Mouse (Mus musculus) adrenal gland (tissue): Measurements from ENCODE around the gene Tmem37.

ENCODE experiments used
- intact Hi-C: fragments of 180-260 bp; cut with DNase I; formaldehyde crosslinking; loops from one replicate; pipeline ENCODE4 v1.15.1; 2025

Gene Tmem37

DNA sequence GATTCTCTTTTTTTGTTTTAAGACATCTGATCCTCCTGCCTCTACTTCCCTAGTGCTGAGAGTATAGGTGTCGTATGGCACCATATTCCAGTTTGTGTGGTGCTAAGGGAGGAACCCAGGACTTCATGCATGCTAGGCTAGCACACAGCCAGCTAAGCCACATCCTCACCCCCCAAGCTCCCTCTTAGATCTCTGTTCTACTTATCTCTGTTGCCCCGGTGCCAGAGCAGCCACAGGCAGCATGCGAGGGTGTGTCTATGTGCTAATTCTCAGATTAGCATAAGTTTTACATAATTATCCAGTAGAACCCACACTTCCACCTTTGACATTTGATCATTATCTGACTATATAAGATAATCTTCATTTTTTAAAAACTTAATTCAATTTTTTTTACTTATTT lies 21.0 kb upstream of the Tmem37 start:
- intact Hi-C loops, result no loop called here

DNA sequence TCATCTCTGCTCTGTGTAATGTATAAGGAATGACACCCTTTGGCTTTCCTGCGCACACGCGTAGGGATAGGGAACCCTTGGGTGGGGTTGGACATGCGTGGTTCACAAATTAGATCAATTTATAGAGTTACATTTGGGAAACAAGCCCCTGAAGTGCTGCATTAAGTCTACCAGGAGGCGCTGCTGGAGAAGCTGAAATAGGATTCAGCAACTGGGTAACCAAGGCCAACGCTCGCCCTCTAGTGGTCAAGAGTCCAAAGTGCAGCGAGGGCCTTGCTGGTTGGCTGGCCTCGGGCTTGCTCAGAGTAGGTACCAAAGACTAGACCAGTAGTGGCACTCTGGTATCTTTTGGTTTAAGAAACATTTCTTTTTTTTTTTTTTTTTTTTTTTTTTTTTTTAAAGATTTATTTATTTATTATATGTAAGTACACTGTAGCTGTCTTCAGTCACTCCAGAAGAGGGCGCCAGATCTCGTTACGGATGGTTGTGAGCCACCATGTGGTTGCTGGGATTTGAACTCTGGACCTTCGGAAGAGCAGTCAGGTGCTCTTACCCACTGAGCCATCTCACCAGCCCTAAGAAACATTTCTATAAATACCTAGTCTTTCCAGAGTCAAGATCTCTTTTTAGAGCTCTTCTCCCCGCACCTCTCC lies 19.7 kb upstream of the Tmem37 start:
- intact Hi-C loops, result loop anchor here (1.0 kb wide), 1 partner anchor 60 kb away; no protein-coding TSS in a partner anchor

DNA sequence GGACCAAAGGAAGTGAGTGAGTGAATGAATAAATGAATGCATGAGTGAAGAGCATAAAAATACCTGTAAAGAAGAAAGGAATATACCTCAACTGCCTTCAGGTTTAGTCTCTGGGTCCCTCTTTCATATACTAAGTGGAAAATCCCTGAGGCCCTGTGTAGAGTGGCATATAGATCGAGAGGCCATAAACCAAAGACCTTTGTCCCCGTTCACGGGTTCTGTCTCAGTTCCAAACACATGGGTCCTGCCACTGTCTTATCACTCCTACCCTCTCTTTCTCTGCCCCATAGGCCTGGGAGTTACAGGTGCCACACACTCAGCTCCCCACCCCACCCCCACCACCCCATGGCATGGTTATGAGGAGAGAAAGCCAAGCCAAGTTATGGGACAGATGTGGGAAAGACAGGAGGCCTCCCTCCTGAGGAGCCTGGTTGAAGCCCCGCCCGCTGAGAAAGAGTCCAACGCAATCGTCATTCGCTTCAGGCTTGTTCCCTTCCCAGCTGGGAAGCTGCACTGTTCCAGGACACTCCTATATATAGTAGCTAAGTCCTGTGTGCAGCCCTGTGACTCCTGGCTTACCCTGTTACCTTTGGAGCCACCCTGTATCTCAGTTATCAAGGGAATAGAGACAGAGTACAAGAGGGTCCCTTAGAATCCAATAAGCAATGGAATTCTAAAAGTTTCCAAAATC lies 17.2 kb upstream of the Tmem37 start:
- intact Hi-C loops, result no loop called here

DNA sequence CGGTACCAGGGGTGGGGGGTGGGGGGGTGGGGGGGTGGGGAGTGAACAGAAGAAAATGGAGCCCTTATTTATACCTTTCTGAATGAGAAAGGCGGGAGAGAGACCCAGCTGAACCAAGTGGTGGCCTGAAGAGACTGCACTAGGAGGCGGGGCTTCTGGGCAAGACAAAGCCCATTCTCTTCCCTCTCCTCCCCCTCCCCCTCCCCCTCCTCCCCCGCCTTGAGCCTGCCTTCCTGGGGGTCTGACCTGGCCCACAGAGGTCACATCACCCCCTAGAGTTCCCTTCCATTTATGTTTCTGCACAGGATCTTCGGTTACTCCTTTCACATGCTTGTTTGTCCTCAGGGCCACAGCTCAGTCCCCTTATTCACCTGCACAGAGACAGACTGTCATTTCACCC lies 15.3 kb upstream of the Tmem37 start:
- intact Hi-C loops, result no loop called here

DNA sequence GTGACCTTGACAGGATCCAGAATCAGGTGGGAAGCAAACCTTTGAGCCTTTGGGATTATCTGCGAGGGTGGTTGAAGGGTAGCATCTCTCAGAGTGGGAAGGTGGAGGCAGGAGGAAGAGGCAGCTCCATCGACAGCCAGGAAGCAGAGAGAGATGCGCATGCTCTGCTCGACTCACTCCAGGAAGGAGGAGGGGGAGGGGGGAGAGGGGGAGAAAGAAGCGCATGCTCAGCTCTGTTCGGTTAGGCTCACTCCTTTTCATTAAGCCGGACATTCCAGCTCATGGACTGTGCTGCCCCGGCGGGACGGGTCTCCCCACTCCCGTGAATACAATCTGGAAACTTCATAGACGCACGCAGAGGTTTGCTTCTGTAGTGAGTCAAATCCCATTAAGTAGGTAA lies 12.8 kb upstream of the Tmem37 start:
- intact Hi-C loops, result no loop called here

DNA sequence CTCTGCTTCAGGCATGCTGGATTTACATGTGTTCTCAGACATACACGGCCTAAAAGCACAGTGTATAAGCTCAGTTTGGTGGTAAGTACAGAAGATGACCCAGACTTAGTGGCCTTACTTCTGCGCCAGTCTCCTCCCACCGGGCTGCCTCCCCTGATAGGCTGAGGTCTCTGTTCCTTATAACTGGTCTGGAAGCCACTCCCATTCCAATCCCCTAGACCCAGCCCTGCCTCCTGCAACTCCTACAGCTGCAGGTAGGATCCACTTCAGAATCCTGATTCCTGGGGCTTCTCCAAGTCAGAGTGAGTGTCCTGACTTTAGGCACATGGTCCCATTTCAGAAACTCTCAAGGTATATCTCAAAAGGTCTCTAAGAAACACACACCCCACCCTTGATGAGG lies 11.8 kb upstream of the Tmem37 start:
- intact Hi-C loops, result no loop called here

DNA sequence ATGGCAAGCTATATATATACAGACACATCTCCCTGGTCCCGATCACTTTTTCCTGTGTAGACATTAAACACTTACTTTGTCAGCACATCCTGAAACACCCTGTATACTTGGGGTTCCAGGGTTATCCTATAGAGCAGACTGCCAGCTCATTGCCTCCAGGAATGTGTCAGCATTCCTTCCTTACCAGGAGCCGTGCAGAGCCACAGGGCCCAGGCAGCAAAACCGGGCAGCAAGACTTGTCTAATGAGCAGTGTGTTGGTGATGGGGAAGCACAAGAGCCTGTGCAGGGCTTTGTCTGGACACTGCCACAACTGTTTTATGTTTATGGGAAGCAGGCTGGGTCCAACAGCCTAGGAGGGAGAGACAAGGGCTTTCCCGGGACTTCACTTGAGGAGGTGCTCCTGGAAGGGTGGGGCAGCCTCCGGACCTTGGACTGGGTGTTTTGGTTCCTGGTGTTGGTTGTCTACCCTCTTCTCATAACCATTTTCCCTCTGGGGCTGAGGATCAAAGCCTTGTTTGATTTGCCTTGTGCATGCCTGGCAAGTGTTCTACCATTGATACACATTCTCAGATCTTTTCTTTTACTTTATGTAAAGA lies 10.1 kb upstream of the Tmem37 start:
- intact Hi-C loops, result no loop called here

DNA sequence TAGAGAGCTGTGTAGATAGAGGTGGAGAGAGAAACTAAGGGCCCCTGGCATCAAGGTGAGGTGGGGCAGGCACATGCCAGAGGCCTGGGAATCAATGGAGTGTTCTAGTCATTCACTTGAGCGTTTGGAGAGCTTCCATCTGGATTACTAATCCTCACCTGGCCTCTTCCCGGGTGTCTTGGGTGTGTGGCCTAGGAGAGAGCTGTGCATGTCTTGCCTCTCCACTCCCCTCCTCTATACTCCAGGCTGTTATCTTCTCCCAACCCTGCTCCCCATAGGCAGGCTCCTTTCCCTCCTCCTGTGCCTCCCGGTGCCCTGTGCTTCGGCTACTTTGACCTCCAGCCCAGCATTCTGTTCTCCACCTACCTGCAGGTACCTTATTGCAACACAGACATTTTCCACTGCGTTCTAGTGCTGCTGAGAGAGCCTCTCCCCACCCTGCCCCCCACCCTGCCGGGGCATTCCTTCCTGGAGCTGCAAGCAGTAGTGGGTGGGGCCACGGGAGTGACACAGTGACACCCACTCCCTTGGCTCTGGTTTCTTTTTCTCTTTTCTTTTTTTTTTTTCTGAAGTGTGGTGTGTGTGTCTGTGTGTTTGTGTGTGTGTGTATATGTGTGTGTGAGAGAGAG lies 9.2 kb upstream of the Tmem37 start:
- intact Hi-C loops, result no loop called here

DNA sequence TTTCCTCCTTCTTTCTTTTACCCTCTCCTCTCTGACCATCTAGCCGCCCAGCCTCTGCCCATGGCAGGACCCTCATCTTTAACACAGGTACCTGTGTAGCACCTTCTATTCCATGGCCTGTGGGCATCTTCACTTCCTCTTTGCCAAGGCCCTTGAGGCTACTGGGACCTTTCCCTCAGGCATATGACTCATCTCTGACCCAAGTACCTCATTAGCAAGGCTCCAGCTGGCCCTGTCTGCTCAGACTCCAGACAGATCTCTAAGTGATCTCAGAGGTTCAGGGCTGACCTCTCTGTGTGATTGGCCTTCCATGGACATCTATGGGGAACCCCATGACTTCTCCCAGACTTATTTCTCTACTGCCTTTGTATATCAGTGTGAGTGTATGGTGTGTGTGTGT lies 6.8 kb upstream of the Tmem37 start:
- intact Hi-C loops, result no loop called here

DNA sequence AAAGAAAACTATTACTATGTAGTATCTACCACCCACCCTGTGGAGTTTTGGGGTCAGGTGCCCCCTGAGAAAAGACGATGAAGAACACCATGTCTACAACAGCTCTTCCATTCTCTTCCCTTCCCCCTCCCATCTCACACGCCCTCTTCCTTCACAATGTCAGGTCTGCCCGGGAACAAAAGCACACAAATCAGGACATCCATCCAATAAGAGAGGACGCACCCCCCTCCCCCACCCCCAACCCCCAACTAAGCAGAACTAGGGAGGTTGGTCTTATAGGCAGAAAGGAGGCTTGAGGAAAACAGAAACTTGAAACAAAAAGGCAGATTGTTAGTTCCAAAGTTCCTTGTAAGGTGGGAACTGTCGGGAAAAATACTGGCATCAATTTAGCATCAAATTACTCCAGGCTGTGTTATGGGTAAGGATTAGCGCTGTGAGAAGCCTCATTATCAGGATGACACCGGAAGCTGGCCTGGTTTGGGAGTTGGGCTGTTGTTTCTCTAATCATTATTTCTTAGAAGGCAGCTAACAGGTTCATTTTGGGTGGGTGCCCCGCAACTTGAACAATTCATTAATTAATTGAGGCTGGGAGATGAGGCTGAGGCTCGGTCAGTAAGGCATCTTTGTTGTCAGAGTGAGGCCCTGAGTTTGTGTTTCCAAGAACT lies 4.0 kb upstream of the Tmem37 start:
- intact Hi-C loops, result no loop called here

DNA sequence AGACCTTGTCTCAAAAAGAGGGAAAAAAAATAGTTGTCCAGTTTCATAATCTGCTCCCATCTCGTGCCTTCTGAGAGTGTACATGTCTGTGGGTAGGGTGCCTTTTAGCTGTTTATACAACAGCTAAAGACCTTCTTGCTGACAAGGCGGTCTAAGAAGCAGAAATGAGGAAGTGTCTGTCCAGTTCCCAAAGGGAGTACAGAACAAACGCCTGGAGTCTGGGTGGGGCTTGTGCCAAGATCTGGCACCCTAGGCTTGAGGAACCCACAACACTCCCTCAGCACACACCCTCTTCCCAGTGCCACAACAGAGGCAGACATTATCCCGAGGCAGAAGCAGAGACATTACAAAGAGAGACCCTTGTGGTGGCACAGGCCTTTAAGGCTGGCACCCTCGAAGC lies 1.6 kb upstream of the Tmem37 start:
- intact Hi-C loops, result no loop called here

DNA sequence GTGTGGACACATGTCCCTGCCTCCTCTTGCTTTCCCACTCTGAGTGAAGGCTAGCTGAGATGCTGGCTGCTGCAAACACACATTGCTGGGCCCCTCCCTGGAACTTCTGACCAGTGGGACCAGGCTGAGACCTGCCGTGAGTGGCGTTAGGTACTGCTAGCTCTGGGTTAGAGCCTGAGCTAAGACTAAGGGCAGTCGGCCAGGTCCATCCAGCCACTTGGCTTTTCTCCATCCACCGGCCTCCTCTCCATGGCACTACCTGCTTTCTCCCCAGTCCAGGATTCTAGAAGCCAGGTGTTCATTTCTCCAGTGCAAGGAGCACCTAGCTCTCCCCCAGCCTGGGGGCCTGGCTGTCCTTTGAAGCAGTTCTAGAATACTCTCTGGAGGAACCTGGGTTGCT lies 1.1 kb upstream of the Tmem37 start:
- intact Hi-C loops, result no loop called here

DNA sequence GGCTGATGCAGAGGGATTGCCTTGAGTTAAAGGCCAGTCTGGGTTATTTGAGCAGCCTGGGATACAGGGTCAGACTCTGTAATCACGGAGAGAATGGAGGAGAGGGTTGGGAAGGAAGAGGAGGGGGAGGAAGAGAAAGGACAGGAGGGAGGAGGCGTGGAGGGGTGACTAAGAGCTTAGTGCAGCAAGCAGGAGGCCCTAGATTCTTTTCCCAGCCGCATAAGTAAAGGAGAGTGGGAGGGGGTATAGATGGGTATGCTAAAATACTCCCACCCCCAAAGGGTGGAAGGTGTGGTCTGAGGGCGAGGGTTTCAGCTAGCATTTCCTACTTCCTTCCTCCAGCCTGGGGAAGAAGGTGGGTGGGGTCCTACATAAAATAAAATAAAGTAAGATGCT lies 431 bp upstream of the Tmem37 start:
- intact Hi-C loops, result no loop called here

DNA sequence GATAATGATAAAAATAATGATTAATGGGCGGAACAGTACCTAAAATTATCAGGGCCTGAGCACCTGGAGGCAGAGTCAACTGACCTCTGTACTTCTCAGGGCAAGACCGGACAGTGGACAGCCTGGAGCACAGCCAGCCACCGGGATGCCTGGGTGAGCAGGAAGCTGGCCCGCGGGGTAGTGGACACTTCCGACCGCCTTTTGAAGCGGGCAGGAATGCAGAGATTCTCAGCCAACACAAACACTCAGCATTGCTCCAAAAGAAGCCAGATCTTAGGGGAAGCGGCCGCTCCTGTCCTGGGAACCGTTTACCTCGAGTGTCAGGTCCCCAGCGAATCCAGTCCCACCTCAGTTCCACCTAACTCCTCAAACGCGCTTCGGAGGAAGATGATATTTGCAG lies 974 bp downstream of the Tmem37 start:
- intact Hi-C loops, result no loop called here

DNA sequence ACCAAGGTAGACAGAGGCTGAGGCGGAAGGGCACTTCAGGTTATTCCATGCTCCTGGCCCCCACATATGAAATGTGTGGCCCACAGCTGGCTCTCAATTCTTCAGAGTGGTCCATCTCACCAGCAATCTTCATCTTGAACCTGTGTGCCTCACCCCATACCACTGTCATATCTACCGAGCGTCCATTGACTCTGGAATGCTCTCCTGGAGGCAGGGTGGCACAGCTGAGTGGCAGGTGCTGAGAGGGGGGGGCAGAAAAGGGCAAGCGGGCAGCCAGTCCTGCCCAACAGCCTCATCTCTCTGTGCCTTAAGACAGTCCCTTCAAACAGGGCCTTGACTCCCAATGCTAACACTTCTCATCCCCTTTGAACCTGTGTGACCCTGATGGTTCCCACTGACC lies 2.7 kb downstream of the Tmem37 start:
- intact Hi-C loops, result no loop called here

DNA sequence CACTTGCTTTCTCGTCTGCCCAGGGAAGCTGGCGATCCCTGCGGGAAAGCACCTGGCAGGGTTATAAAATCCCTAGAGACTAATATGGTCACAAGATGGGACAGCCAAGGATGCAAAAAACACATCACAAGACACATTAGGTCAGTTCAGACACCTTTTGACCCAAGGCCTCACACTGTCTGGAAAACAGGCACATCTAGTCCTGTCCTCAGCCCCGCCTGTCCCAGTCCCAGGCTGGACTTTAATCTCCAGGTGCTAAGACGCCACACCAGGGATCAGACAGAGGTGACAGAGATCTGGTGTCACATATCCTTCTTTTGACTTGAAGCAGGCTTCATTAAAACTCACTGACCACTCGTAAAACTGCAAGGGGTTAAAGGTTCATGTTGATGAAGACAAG lies 3.7 kb downstream of the Tmem37 start:
- intact Hi-C loops, result no loop called here

DNA sequence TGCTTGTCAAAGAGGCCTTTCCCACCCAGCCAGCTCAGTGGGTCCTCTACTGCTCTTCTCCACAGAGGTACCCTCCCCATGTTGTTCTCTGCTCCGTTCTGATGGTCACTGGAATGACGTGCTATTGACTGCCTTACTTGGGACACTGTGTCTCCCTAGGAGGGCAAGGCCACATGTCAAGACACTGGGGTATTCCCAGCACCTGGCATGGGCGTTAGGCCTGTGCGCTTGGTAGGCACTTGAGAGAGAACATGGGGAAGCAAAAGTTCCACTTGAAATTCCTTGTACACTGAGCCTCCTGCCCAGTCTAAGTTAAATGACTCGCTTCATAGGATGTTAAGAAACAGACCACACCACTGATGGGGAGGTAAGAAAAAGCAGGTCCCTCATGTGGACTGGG lies 4.8 kb downstream of the Tmem37 start:
- intact Hi-C loops, result no loop called here

DNA sequence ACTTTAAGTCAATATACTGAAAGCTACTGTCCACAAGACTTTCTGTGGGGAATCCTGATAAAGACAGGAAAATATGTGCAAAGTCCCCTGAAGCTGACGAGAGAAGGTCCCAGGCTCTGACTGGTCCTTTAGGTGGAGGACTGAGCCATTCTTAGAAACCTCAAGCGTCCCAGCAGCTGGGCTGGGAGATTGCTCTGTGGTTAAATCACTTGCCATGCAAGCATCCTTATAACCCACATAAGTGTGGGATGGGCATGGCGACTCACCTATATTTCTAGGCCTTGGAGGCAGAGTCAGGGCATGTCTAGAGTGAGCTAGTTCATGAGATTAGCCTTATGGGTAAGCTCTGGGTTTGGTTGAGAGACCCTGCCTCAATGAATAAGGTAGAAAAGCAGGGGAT lies 7.2 kb downstream of the Tmem37 start:
- intact Hi-C loops, result no loop called here

DNA sequence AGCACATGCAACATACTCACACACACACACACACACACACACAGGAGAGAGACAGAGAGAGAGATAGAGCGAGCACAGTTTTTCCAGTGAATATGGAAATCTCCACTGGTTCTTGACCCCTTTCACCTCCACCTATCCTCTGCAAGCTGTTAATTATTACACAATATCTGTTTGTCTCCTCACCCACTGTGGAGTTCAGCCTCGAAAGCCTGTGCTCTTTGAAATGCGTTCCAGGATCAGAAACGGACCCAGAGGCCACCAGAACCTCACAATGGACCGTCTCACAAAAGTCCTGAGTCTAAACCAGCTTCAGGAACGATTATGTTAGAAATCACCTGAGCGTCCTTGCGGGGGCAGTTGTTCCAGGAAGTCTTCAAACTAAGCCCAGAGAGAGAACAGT lies 7.7 kb downstream of the Tmem37 start:
- intact Hi-C loops, result no loop called here

DNA sequence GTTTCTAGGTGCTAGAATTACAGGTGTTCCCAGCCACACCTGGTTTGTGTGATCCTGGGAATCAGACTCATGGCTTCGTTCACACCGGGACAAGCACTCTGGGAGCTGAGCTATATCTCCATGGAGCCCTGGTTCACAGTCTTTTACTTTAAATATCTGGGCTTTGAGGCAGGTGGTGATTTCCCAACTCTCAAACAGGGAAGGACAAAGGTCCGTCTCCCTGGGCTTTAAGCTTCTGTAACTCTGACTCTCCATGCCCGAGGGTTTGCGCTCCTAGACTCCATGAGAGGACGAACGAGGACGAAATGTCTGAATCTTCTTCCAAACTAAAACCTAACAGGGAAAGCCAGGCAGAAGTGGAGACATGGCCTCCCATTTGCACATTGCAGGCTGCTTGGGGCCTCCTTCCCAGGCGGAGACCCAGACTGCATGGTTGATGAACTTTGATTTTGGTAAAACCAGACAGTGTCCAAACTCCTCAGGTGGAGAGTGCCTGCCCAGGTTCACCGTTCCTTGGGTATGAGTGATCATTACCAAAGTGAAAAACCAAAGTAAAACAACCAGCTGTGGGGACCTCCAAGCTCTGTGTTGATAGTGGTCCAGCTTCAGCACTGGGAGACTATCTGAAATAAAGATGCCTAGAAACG lies 9.7 kb downstream of the Tmem37 start:
- intact Hi-C loops, result no loop called here

DNA sequence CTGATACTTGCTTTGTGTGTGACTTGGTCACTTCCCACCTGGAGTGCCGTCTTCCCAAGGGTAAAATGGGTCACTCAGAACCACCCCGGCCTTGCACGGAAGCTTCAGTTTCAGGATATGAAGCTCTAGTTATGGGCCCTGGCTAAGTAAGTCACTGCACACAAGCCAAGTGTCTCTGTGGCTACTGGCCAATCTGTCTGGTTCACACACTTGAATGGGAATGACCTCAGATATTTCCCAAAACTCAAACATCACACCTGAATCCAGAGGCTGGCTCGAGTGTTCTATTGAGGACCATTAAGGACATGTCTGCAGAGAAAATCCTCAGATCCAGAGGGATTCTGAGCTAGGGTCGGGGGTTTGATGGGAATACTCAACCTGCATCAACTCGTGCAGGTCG lies 11.6 kb downstream of the Tmem37 start:
- intact Hi-C loops, result no loop called here

DNA sequence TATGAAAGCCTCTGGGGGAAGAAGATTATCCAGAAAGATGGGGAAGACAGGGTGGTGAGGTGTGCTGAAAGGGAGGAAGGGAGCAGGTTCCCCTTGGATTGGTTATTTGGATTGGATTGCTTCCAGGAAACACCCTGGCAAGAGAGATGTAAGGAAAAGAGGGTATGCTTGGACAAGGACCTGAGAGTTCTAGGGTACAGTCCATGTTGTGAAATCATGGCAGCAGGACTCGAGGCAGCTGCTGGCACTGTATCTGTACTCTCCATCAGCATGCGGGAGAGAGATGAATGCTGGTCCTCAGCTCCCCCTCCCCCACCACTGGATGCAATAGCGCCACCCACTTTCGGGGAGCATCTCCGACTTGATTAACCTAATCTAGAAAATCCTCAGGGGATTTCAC lies 13.2 kb downstream of the Tmem37 start:
- intact Hi-C loops, result no loop called here
